Mouse (Mus musculus) lung, embryonic 15.5 days (tissue): ENCODE data around the gene Pum2. TPM values are rescaled to one million over a fixed set of nuclear protein-coding genes. Genes with fewer than 3 reads are reported as not detected.
A peak's percentile ranks its signal among the peaks of the same experiment; 100 is the strongest.
"Not testable (repeated sequence)": the region's sequence is repeated elsewhere in the genome, so short reads cannot be mapped to it uniquely, and the experiment has no call there.

Experiments
- ATAC-seq: fragments of 200-750 bp; cut with Nextera tagmentation; 2 replicates; pipeline ENCODE4 v1.8.0; 2017; ENCODE audit warnings: moderate number of reproducible peaks, borderline replicate concordance; ENCODE audit not compliant: low FRiP score, low TSS enrichment; ENCODE audit errors: extremely low read depth
- H3K27ac ChIP-seq: fragments of 300-500 bp; sonication (generic); 2 replicates; pipeline ENCODE4 v1.5.1; 2015; ENCODE audit warnings: moderate library complexity, mild to moderate bottlenecking, inconsistent platforms
- H3K27me3 ChIP-seq: fragments of 300-500 bp; sonication (generic); 2 replicates; pipeline ENCODE4 v1.6.1; 2015; ENCODE audit warnings: inconsistent platforms
- H3K36me3 ChIP-seq: fragments of 300-500 bp; sonication (generic); 2 replicates; pipeline ENCODE4 v1.6.1; 2015; ENCODE audit warnings: inconsistent platforms
- H3K4me1 ChIP-seq: fragments of 300-500 bp; sonication (generic); 2 replicates; pipeline ENCODE4 v1.6.1; 2015; ENCODE audit warnings: inconsistent platforms
- H3K4me2 ChIP-seq: fragments of 300-500 bp; sonication (generic); 2 replicates; pipeline ENCODE4 v1.6.1; 2015; ENCODE audit warnings: inconsistent platforms, mild to moderate bottlenecking, moderate library complexity
- H3K4me3 ChIP-seq: fragments of 300-500 bp; sonication (generic); 2 replicates; pipeline ENCODE4 v1.5.1; 2015; ENCODE audit warnings: mild to moderate bottlenecking, inconsistent platforms
- H3K9ac ChIP-seq: fragments of 300-500 bp; sonication (generic); 2 replicates; pipeline ENCODE4 v1.6.1; 2015; ENCODE audit warnings: inconsistent platforms
- H3K9me3 ChIP-seq: fragments of 300-500 bp; sonication (generic); 2 replicates; pipeline ENCODE4 v1.6.1; 2016; ENCODE audit warnings: inconsistent platforms
- WGBS: fragments of 180-500 bp; shearing (Covaris S2); methylation state at CpG from one replicate; pipeline ENCODE4 v1.1.7; 2015; 5-methylcytosine and 5-hydroxymethylcytosine counted together
- polyA plus RNA-seq: library from polyadenylated mRNA; unstranded; fragments of >200 nt; fragmentation: Nextera tagmentation; extraction: Ambion mirVana; gene quantifications from 2 replicates; pipeline ENCODE4 v1.2.1, GENCODE M21; 2015

The Pum2 gene
- 42.5 and 44.5 TPM in 2 replicates for polyA plus RNA-seq

DNA sequence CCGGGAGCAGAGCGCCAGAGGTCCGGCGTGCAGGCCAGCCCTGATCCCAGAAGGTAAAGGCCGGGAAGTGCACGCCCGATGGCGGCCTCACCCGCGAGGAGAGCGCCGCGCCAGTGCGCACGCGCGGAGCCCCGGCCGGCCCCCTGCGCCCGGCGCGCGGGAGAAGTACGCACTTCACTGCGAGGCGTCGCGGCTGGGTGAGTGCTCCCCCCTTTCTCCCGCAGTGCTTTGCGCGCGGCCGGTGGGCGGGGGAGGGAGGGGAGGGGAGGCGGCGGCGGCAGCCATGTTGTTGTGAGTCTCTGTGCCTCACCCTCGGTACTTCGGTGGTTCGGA is at the start of gene Pum2:
Pum2 (plus strand) TSS at position 161 of the 333 bp plus-strand sequence.
- under 1% methylated on average over 27 of the region's 41 CpGs for WGBS
- H3K27me3 ChIP-seq: no peaks in the 10 kb centered on the region
- no peaks in the 10 kb centered on the region for H3K9me3 ChIP-seq
- H3K4me2 ChIP-seq: peak within 1 kb of the TSS; percentile 63
- peak within 1 kb of the TSS; percentile 100 for H3K9ac ChIP-seq
- H3K27ac ChIP-seq: peak within 1 kb of the TSS; percentile 97
- peak; percentile 97 for ATAC-seq
- peaks cover 21% of the 10 kb centered on the region for H3K4me1 ChIP-seq
- no peaks in the 10 kb centered on the region for H3K36me3 ChIP-seq
- H3K4me3 ChIP-seq: peak within 1 kb of the TSS; percentile 95

DNA sequence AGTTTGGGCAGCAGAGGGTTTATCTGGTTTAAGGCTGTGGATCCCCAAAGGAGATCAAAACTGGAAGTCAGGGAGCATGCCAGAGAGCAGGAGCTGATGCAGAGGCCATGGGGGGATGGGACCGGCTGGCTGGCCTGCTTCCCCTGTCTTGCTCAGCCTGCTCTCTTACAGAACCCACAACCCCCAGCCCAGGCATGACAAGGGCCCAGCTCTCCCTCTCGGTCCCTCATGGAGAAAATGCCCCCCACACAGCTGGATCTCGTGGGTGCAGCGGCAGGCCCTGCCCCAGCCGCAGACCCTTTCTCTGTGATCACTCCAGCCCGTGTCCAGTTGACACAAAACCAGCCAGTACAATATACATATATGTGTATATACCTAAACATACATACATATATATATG is 44.4 kb upstream of the Pum2 start:
- WGBS: 93% methylated on average over 6 of the region's 6 CpGs
- Histone ChIP-seq H3K9ac (no peak overlapping the region), H3K4me1 (no peaks in the 10 kb centered on the region), H3K36me3 (no peaks in the 10 kb centered on the region), H3K27me3 (no peaks in the 10 kb centered on the region), H3K9me3 (no peaks in the 10 kb centered on the region), H3K27ac (no peak overlapping the region), H3K4me2 (no peak overlapping the region), H3K4me3 (no peak overlapping the region)
- ATAC-seq: no peak

DNA sequence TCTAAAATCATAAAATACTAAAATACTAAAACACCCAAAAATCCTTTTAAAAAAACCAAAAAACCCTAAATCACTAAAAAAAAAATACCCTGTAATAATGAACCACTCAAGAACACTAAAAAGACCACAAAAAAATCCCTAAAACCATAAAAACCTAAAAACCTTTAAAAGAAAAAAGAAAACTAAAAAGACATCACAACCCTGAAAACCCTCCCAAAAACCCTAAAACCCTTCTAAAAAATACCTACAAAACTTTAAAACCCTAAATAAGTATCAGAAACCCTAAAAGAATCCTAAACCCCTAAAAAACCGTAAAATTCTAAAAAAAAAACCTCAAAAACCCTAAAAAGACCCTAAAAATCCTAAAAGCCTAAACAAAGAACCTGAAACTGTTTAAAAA is 42.2 kb upstream of the Pum2 start:
- H3K36me3 ChIP-seq: no peaks in the 10 kb centered on the region
- H3K4me2 ChIP-seq: no peak overlapping the region
- H3K27ac ChIP-seq: no peak overlapping the region
- no peak for ATAC-seq
- H3K9me3 ChIP-seq: no peaks in the 10 kb centered on the region
- H3K4me1 ChIP-seq: no peaks in the 10 kb centered on the region
- H3K9ac ChIP-seq: no peak overlapping the region
- no peaks in the 10 kb centered on the region for H3K27me3 ChIP-seq
- no peak overlapping the region for H3K4me3 ChIP-seq
- WGBS: 95% methylated on average over 1 of the region's 1 CpGs

GRCm38 (mm10) chr12:8632737-8633365 is 41.1 kb upstream of the Pum2 start:
- Histone ChIP-seq H3K27me3 (no peaks in the 10 kb centered on the region), H3K27ac (no peak overlapping the region), H3K36me3 (no peaks in the 10 kb centered on the region), H3K9ac (no peak overlapping the region), H3K4me2 (no peak overlapping the region), H3K4me1 (no peaks in the 10 kb centered on the region), H3K4me3 (no peak overlapping the region), H3K9me3 (no peaks in the 10 kb centered on the region)
- no peak for ATAC-seq
- 81% methylated on average over 2 of the region's 2 CpGs for WGBS

- 97% methylated on average over 1 of the region's 1 CpGs for WGBS
- no peak overlapping the region for H3K9ac ChIP-seq
Measured at GRCm38 (mm10) chr12:8634306-8634705, 39.6 kb upstream of the Pum2 start.

DNA sequence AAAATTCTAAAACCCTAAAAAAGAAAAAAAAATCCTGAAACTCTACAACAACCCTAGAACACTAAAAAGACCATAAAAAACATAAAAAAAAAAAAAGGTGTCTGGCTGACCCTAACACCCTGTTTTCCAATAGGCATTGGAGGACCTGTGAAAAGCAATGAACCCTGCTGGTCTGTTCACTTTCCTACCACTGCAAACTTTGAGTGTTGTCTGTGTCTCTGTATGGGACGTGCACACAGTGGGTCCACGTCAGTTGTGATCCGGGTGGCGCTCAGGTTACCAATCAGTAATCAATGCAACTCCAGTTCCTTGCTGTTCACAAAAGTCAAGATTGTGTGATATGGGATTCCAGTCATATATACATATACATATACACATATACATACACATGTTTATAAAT is 38.4 kb upstream of the Pum2 start:
- no peak overlapping the region for H3K4me2 ChIP-seq
- no peaks in the 10 kb centered on the region for H3K36me3 ChIP-seq
- no peak overlapping the region for H3K4me3 ChIP-seq
- peaks cover 5% of the 10 kb centered on the region; the same call in 1 of the 2 replicates for H3K4me1 ChIP-seq
- WGBS: 93% methylated on average over 4 of the region's 4 CpGs
- ATAC-seq: no peak
- H3K9ac ChIP-seq: no peak overlapping the region
- H3K27me3 ChIP-seq: no peaks in the 10 kb centered on the region
- no peaks in the 10 kb centered on the region for H3K9me3 ChIP-seq
- no peak overlapping the region for H3K27ac ChIP-seq

More at GRCm38 (mm10) chr12:8634306-8634705, 39.6 kb upstream of the Pum2 start:
- no peak overlapping the region for H3K27ac ChIP-seq
- H3K27me3 ChIP-seq: no peaks in the 10 kb centered on the region
- H3K4me1 ChIP-seq: no peaks in the 10 kb centered on the region
- no peaks in the 10 kb centered on the region for H3K36me3 ChIP-seq
- H3K4me3 ChIP-seq: no peak overlapping the region
- no peak overlapping the region for H3K4me2 ChIP-seq
- ATAC-seq: no peak
- H3K9me3 ChIP-seq: no peaks in the 10 kb centered on the region

GRCm38 (mm10) chr12:8636945-8637344 is 37.0 kb upstream of the Pum2 start:
- WGBS: 91% methylated on average over 14 of the region's 14 CpGs
- no peak overlapping the region for H3K4me2 ChIP-seq
- H3K27me3 ChIP-seq: no peaks in the 10 kb centered on the region
- H3K36me3 ChIP-seq: no peaks in the 10 kb centered on the region
- H3K9me3 ChIP-seq: no peaks in the 10 kb centered on the region
- H3K9ac ChIP-seq: no peak overlapping the region
- no peak for ATAC-seq
- H3K4me1 ChIP-seq: peaks cover 5% of the 10 kb centered on the region; the same call in 1 of the 2 replicates
- H3K27ac ChIP-seq: no peak overlapping the region
- no peak overlapping the region for H3K4me3 ChIP-seq

GRCm38 (mm10) chr12:8638411-8639087 is 35.4 kb upstream of the Pum2 start:
- H3K4me2 ChIP-seq, H3K9ac ChIP-seq, H3K36me3 ChIP-seq, ATAC-seq, H3K4me1 ChIP-seq, H3K27ac ChIP-seq, H3K9me3 ChIP-seq, H3K27me3 ChIP-seq, H3K4me3 ChIP-seq: not testable (repeated sequence)
- WGBS: 77% methylated on average over 10 of the region's 10 CpGs

DNA sequence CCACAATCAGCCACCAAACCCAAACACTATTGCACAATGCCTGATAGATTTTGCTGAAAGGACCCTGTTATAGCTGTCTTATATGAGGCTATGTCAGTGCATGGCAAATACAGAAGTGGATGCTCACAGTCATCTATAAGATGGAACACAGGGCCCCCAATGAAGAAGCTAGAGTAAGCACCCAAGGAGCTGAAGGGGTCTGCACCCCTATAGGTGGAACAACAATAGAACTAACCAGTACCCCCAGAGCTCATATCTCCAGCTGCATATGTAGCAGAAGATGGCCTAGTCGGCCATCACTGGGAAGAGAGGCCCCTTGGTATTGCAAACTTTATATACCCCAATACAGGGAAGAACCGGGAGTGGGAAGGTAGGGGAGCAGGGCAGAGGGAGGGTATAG is 33.7 kb upstream of the Pum2 start:
- H3K27me3 ChIP-seq, H3K27ac ChIP-seq, H3K36me3 ChIP-seq, H3K9me3 ChIP-seq, ATAC-seq, H3K4me1 ChIP-seq: not testable (repeated sequence)
- H3K4me2 ChIP-seq: peak overlapping the region; percentile 75
- 3% methylated on average over 2 of the region's 2 CpGs for WGBS
- H3K4me3 ChIP-seq: peak overlapping the region; percentile 95
- H3K9ac ChIP-seq: peak overlapping the region; percentile 47

DNA sequence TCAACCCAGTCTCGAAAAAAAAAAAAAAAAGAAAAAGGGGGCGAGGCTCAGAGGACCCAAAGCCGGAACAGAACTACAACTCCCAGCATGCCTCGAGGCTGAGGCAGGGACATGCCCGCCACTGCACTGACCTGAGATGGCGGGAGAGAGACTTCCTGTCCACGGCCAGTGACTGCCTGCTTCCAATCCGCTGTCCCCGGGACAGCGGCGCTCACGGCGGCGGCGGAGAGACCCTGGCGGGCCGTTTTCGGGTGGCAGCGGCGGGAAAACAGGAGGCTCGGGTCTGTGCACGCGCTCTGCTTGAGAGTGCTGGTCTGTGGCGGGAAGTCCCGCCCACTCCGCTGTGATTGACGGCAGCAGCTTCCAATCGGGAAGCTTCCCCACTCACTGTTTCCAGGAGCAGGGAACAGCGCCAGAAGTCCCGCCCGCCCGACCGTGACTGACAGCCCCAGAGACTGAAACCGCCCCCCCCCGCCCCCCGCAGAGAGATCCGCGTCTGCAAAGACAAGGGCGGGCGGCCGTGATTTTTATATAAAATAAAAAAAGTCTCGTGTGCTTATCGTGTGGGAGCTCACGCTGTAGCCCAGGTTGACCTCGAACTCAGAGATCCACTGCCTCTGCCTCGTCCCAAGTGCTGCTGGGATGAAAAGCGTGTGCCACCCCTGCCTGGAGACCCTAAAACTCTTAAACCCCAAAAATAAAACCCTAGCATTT is 33.1 kb upstream of the Pum2 start:
- under 1% methylated on average over 47 of the region's 47 CpGs for WGBS
- H3K27ac ChIP-seq: peak overlapping the region; percentile 98
- peak overlapping the region; percentile 95 for H3K4me3 ChIP-seq
- peak overlapping the region; percentile 99 for H3K9ac ChIP-seq
- H3K9me3 ChIP-seq: no peaks in the 10 kb centered on the region
- no peaks in the 10 kb centered on the region for H3K36me3 ChIP-seq
- peak overlapping the region; percentile 75 for H3K4me2 ChIP-seq
- H3K4me1 ChIP-seq: peaks cover 5% of the 10 kb centered on the region; the same call in 1 of the 2 replicates
- ATAC-seq: peak; percentile 99
- H3K27me3 ChIP-seq: no peaks in the 10 kb centered on the region

DNA sequence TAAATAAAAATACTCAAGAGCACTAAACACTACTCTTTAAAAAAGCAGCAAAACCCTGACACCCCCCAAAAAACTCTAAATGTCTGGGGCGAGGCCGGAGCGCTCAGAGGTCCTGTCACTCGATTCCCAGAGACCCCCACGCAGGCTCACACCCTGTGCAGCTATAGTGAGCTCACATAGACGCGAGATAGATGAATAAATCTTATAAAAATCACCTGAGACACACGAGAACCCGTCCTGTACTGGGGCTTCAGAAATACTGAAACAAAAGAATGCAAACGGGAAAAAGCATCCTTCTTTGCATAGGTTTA is 32.6 kb upstream of the Pum2 start:
- no peaks in the 10 kb centered on the region for H3K9me3 ChIP-seq
- 7% methylated on average over 10 of the region's 10 CpGs for WGBS
- 0 out of 2 replicates have a peak overlapping the region, but pooled peaks have one; percentile 11 for H3K27ac ChIP-seq
- peaks cover 5% of the 10 kb centered on the region; the same call in 1 of the 2 replicates for H3K4me1 ChIP-seq
- ATAC-seq: no peak
- no peaks in the 10 kb centered on the region for H3K27me3 ChIP-seq
- peak overlapping the region; percentile 99 for H3K9ac ChIP-seq
- peak overlapping the region; percentile 75 for H3K4me2 ChIP-seq
- H3K4me3 ChIP-seq: peak overlapping the region; percentile 95
- H3K36me3 ChIP-seq: no peaks in the 10 kb centered on the region

DNA sequence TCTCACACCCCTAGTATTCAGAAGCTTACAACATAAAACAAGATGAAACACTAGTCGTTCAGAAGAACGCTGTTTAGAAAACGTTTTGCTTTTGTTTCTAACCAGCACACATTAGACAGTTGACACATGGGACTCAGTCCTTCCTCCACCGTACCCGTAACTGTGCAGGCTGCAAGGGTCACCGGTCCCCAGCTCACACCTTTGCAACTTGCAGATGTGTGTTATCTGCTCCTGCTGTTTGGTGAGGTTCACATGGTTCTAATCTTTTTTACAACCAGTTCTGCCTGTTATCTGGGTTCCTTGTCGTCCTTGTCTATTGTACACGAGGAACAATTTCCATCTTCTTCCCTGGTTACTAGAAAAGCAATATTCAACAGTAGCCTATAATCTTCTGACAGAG is 25.7 kb upstream of the Pum2 start:
- H3K36me3 ChIP-seq, H3K4me1 ChIP-seq, H3K27ac ChIP-seq, H3K27me3 ChIP-seq, H3K9me3 ChIP-seq, H3K4me3 ChIP-seq, H3K9ac ChIP-seq, ATAC-seq, H3K4me2 ChIP-seq: not testable (repeated sequence)
- 55% methylated on average over 8 of the region's 8 CpGs for WGBS
